Mouse (Mus musculus): ENCODE data around the gene Rnf183.

GRCm38 (mm10) chr4:62393459-62393858 lies 41.6 kb downstream of the Rnf183 start:
- TF ChIP-seq CTCF (IDR thresholded peaks at IDR 0.05; ENCODE audit: extremely low read depth, insufficient read length, insufficient replicate concordance, low read depth, low read length) (no peak), POLR2A (IDR thresholded peaks at IDR 0.05; ENCODE audit: low read depth, low read length) (no peak)

Data from small intestine, adult 2 months (tissue).